Mouse (Mus musculus): ENCODE results near the gene Flt3. TPM values are rescaled to one million over a fixed set of nuclear protein-coding genes. Genes with fewer than 3 reads are reported as not detected.

Flt3 gene
- under 1 TPM; 0.07 to 0.12 TPM for total RNA-seq (2021)

GRCm38 (mm10) chr5:147399843-147400504 is at the start of gene Flt3:
Gene Flt3, minus strand, starts transcription at chr5:147400489.
- intact Hi-C loops (cut with DNase I): loop anchor here (5.0 kb wide), 2 partner anchors 447 to 542 kb away; no protein-coding TSS in a partner anchor
- peak in 1 of 2 experiments; percentile 21 for DNase-seq

- intact Hi-C loops (cut with DNase I): no loop called here
Observed at GRCm38 (mm10) chr5:147448933-147449332, 48.6 kb upstream of the Flt3 start.

GRCm38 (mm10) chr5:147448526-147448925 is 48.2 kb upstream of the Flt3 start:
- no peak for DNase-seq
- intact Hi-C loops (cut with DNase I): no loop called here

More at GRCm38 (mm10) chr5:147448933-147449332, 48.6 kb upstream of the Flt3 start:
- no peak for DNase-seq

- intact Hi-C loops (cut with DNase I): no loop called here
- no peak for DNase-seq
Observed at GRCm38 (mm10) chr5:147445252-147445651, 45.0 kb upstream of the Flt3 start.

- no peak for DNase-seq
- intact Hi-C loops (cut with DNase I): no loop called here
Observed at GRCm38 (mm10) chr5:147444757-147445156, 44.5 kb upstream of the Flt3 start.

- intact Hi-C loops (cut with DNase I): no loop called here
- no peak for DNase-seq
Observed at GRCm38 (mm10) chr5:147444298-147444697, 44.0 kb upstream of the Flt3 start.

- DNase-seq: no peak
- intact Hi-C loops (cut with DNase I): no loop called here
Observed at GRCm38 (mm10) chr5:147442741-147443140, 42.5 kb upstream of the Flt3 start.

GRCm38 (mm10) chr5:147441979-147442378 is 41.7 kb upstream of the Flt3 start:
- intact Hi-C loops (cut with DNase I): no loop called here

GRCm38 (mm10) chr5:147440996-147441507 is 40.8 kb upstream of the Flt3 start:
- intact Hi-C loops (cut with DNase I): no loop called here
- DNase-seq: no peak

More at GRCm38 (mm10) chr5:147441979-147442378, 41.7 kb upstream of the Flt3 start:
- DNase-seq: no peak

GRCm38 (mm10) chr5:147436491-147436890 is 36.2 kb upstream of the Flt3 start:
- intact Hi-C loops (cut with DNase I): loop anchor here (10.0 kb wide), 1 partner anchor 278 kb away; no protein-coding TSS in a partner anchor

GRCm38 (mm10) chr5:147435751-147436150 is 35.5 kb upstream of the Flt3 start:
- intact Hi-C loops (cut with DNase I): loop anchor here (10.0 kb wide), 1 partner anchor 279 kb away; no protein-coding TSS in a partner anchor
- DNase-seq: no peak

More at GRCm38 (mm10) chr5:147436491-147436890, 36.2 kb upstream of the Flt3 start:
- peak; percentile 32 to 41 for DNase-seq

GRCm38 (mm10) chr5:147435224-147435623 is 34.9 kb upstream of the Flt3 start:
- DNase-seq: peak; percentile 44 to 51
- intact Hi-C loops (cut with DNase I): loop anchor here (10.0 kb wide), 1 partner anchor 280 kb away; no protein-coding TSS in a partner anchor

GRCm38 (mm10) chr5:147432927-147433326 is 32.6 kb upstream of the Flt3 start:
- intact Hi-C loops (cut with DNase I): loop anchor here (5.0 to 10.0 kb wide), 2 partner anchors 44 to 282 kb away; no protein-coding TSS in a partner anchor

GRCm38 (mm10) chr5:147430936-147431839 is 30.9 kb upstream of the Flt3 start:
- DNase-seq: peak; percentile 68 to 78
- intact Hi-C loops (cut with DNase I): loop anchor here (5.0 to 10.0 kb wide), 2 partner anchors 46 to 284 kb away; no protein-coding TSS in a partner anchor

More at GRCm38 (mm10) chr5:147432927-147433326, 32.6 kb upstream of the Flt3 start:
- no peak for DNase-seq

- peak; percentile 56 to 60 for DNase-seq
- intact Hi-C loops (cut with DNase I): loop anchor here (5.0 to 10.0 kb wide), 2 partner anchors 47 to 284 kb away; no protein-coding TSS in a partner anchor
Observed at GRCm38 (mm10) chr5:147430361-147430935, 30.2 kb upstream of the Flt3 start.

- intact Hi-C loops (cut with DNase I): loop anchor here (5.0 to 10.0 kb wide), 2 partner anchors 48 to 285 kb away; no protein-coding TSS in a partner anchor
- peak; percentile 97 for DNase-seq
Observed at GRCm38 (mm10) chr5:147429535-147430305, 29.4 kb upstream of the Flt3 start, which contains the start of gene Pan3. Gene Pan3, plus strand, starts transcription at chr5:147430161.

- intact Hi-C loops (cut with DNase I): no loop called here
Observed at GRCm38 (mm10) chr5:147426048-147426805, 25.9 kb upstream of the Flt3 start.

GRCm38 (mm10) chr5:147423612-147424011 is 23.3 kb upstream of the Flt3 start:
- intact Hi-C loops (cut with DNase I): no loop called here
- DNase-seq: no peak

More at GRCm38 (mm10) chr5:147426048-147426805, 25.9 kb upstream of the Flt3 start:
- DNase-seq: no peak
